Mouse (Mus musculus): ENCODE data around the gene Atp5g1. TPM values are rescaled to one million over a fixed set of nuclear protein-coding genes. Genes with fewer than 3 reads are reported as not detected.

Atp5g1 gene
- polyA plus RNA-seq, 1 experiment = 650 TPM

DNA sequence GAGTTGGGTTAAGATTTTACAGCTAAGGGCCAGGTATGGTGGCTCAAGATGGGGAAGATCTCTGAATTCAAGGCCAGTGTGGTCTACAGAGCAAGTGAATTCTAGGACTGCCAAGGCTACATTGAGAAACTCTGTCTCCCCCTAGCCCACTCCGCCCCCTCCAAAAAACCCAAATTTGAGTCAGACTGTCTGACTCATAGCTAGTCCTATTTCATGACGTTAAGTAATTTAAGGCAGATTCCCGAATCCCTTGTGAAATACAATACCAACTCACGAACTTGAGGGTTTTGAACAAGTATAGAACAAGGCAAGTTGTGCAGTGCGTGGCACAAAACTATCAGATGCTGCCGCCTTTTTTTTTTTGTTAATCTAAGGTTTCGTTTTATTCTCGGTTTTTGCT is 41.4 kb downstream of the Atp5g1 start:
- no peaks in the 10 kb centered on the region for H3K27me3 ChIP-seq (ENCODE audit: control insufficient read depth, insufficient read depth, low read length)
- TF ChIP-seq CTCF (IDR thresholded peaks at IDR 0.05; ENCODE audit: borderline replicate concordance, control insufficient read depth, extremely low read depth, insufficient read depth, low read length, poor library complexity) (no peak), POLR2A (IDR thresholded peaks at IDR 0.05; ENCODE audit: control insufficient read depth, extremely low read depth, insufficient read depth, low read length, poor library complexity) (no peak)
- H3K4me3 ChIP-seq (ENCODE audit: control insufficient read depth, insufficient read depth, low read length) = no peak overlapping the region
- no peak for DNase-seq
- H3K36me3 ChIP-seq (ENCODE audit: control insufficient read depth, insufficient read depth, low read length) = peaks cover 3% of the 10 kb centered on the region
- H3K4me1 ChIP-seq (replicated peaks; ENCODE audit: control insufficient read depth, insufficient read depth, low read length) = peaks cover 8% of the 10 kb centered on the region
- no peak overlapping the region for H3K27ac ChIP-seq (ENCODE audit: control insufficient read depth, insufficient read depth, low read length)
- 59% methylated on average over 8 of the region's 8 CpGs for WGBS

DNA sequence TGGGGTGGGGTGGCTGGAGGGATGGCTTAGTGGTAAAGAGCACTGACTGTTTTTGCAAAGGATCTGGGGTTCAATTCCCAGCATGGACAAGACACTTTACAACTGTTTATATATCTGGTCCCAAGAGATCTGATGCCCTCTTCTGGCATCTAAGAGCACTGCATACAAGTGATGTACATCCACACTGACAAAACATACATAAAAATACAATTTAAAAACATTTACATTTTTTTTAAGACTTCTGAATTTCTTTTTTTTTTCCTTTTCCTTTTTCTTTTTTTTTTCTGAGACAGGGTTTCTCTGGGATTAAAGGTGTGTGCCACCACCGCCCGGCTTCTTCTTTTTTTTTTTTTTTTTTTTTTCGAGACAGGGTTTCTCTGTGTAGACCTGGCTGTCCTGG is 42.2 kb downstream of the Atp5g1 start:
- Histone ChIP-seq H3K27me3 (ENCODE audit: control insufficient read depth, insufficient read depth, low read length) (no peaks in the 10 kb centered on the region), H3K4me1 (replicated peaks; ENCODE audit: control insufficient read depth, insufficient read depth, low read length) (peaks cover 8% of the 10 kb centered on the region), H3K27ac (ENCODE audit: control insufficient read depth, insufficient read depth, low read length) (no peak overlapping the region), H3K4me3 (ENCODE audit: control insufficient read depth, insufficient read depth, low read length) (no peak overlapping the region), H3K36me3 (ENCODE audit: control insufficient read depth, insufficient read depth, low read length) (no peaks in the 10 kb centered on the region)
- TF ChIP-seq CTCF (IDR thresholded peaks at IDR 0.05; ENCODE audit: borderline replicate concordance, control insufficient read depth, extremely low read depth, insufficient read depth, low read length, poor library complexity) (no peak), POLR2A (IDR thresholded peaks at IDR 0.05; ENCODE audit: control insufficient read depth, extremely low read depth, insufficient read depth, low read length, poor library complexity) (no peak)
- DNase-seq = no peak
- 100% methylated on average over 2 of the region's 3 CpGs for WGBS

DNA sequence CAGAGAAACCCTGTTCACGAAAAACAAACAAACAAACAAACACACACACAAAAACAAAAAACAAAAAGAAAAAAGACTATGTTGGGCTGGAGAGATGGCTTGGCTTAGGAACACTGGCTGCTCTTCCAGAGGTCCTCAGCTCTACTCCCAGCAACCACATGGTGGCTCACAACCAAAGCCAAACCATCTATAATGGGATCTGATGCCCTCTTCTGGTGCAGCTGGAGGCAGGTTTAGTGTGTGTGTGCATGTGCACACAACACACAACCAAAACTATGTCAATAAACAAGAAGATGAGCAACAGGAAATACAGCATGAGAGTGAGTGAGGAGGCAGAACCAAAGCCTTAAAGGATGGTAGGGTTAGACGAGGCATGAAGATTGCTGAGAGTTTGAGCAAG is 43.8 kb downstream of the Atp5g1 start:
- H3K4me3 ChIP-seq (ENCODE audit: control insufficient read depth, insufficient read depth, low read length) = no peak overlapping the region
- WGBS = 90% methylated on average over 2 of the region's 2 CpGs
- DNase-seq = no peak
- peaks cover 8% of the 10 kb centered on the region for H3K4me1 ChIP-seq (replicated peaks; ENCODE audit: control insufficient read depth, insufficient read depth, low read length)
- TF ChIP-seq POLR2A (IDR thresholded peaks at IDR 0.05; ENCODE audit: control insufficient read depth, extremely low read depth, insufficient read depth, low read length, poor library complexity) (no peak), CTCF (IDR thresholded peaks at IDR 0.05; ENCODE audit: borderline replicate concordance, control insufficient read depth, extremely low read depth, insufficient read depth, low read length, poor library complexity) (no peak)
- H3K36me3 ChIP-seq (ENCODE audit: control insufficient read depth, insufficient read depth, low read length) = no peaks in the 10 kb centered on the region
- H3K27ac ChIP-seq (ENCODE audit: control insufficient read depth, insufficient read depth, low read length) = no peak overlapping the region
- H3K27me3 ChIP-seq (ENCODE audit: control insufficient read depth, insufficient read depth, low read length) = no peaks in the 10 kb centered on the region

DNA sequence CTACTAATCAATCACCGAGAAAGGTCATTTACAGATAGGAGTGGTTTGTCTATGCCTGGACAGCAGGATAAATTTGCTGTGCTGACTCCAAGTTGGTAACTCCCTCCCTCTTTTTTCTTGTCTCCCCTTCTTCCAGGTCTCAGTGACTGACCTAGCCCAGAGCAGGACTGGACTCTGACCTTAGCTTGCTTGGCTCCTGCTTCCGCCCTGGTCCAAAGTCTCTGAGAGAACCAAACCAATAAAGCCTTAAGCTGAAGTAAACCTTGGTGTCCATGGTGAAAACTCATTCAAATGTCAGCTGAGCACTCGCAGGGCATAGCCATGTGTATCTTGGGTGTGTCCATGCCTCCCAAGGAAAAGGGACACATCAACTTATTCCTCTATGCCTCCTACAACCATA is 44.9 kb downstream of the Atp5g1 start:
- Histone ChIP-seq H3K4me1 (replicated peaks; ENCODE audit: control insufficient read depth, insufficient read depth, low read length) (peaks cover 6% of the 10 kb centered on the region), H3K27me3 (ENCODE audit: control insufficient read depth, insufficient read depth, low read length) (no peaks in the 10 kb centered on the region), H3K27ac (ENCODE audit: control insufficient read depth, insufficient read depth, low read length) (no peak overlapping the region), H3K36me3 (ENCODE audit: control insufficient read depth, insufficient read depth, low read length) (no peaks in the 10 kb centered on the region), H3K4me3 (ENCODE audit: control insufficient read depth, insufficient read depth, low read length) (no peak overlapping the region)
- no peak for DNase-seq
- 96% methylated on average over 3 of the region's 3 CpGs for WGBS
- TF ChIP-seq CTCF (IDR thresholded peaks at IDR 0.05; ENCODE audit: borderline replicate concordance, control insufficient read depth, extremely low read depth, insufficient read depth, low read length, poor library complexity) (no peak), POLR2A (IDR thresholded peaks at IDR 0.05; ENCODE audit: control insufficient read depth, extremely low read depth, insufficient read depth, low read length, poor library complexity) (no peak)

DNA sequence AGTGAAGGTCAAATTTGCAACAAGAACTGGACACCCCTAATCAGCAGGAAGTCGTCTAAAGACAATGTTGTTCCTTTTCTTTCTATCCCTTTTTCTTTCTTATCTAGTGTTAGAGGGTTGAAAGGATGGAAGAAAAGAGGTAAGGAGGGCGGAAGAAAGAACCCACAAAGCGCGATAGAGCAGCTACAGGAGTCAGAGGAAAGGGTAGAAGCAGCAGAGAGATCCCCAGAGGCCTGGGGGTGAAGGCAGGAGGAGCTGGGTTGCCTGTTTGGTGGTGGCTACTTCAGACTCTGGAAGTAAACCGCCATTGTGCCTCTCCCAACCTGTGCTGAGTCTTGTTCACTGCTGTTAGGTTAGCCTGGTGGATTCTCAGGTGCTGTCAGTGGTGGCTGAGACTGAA is 47.3 kb downstream of the Atp5g1 start:
- no peak overlapping the region for H3K27ac ChIP-seq (ENCODE audit: control insufficient read depth, insufficient read depth, low read length)
- no peak for DNase-seq
- no peak overlapping the region for H3K4me3 ChIP-seq (ENCODE audit: control insufficient read depth, insufficient read depth, low read length)
- no peaks in the 10 kb centered on the region for H3K36me3 ChIP-seq (ENCODE audit: control insufficient read depth, insufficient read depth, low read length)
- no peak for TF ChIP-seq POLR2A (IDR thresholded peaks at IDR 0.05; ENCODE audit: control insufficient read depth, extremely low read depth, insufficient read depth, low read length, poor library complexity)
- TF ChIP-seq CTCF (IDR thresholded peaks at IDR 0.05; ENCODE audit: borderline replicate concordance, control insufficient read depth, extremely low read depth, insufficient read depth, low read length, poor library complexity) = no peak
- no peaks in the 10 kb centered on the region for H3K27me3 ChIP-seq (ENCODE audit: control insufficient read depth, insufficient read depth, low read length)
- WGBS = 59% methylated on average over 5 of the region's 5 CpGs
- H3K4me1 ChIP-seq (replicated peaks; ENCODE audit: control insufficient read depth, insufficient read depth, low read length) = no peaks in the 10 kb centered on the region

DNA sequence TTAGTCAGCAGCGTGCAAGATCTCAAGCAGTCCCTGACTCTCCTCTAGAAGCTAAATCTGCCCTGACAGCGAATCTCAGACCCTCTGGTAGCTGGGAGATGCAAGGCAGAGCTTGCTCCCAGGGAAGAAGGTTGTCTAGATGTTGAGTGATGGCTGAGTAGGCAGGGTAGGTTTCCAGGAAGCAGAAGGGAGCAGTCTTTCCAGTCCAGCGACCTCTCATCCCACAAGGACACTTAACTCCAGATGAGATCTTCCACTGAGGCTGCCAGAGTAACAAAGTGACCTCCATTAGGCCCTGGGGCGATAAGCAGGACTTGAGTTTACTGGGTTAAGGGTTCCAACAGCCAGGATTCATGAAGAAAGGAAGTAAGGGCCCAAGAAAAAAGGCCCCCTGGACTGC is 54.8 kb downstream of the Atp5g1 start:
- no peaks in the 10 kb centered on the region for H3K36me3 ChIP-seq (ENCODE audit: control insufficient read depth, insufficient read depth, low read length)
- DNase-seq = no peak
- no peaks in the 10 kb centered on the region for H3K4me1 ChIP-seq (replicated peaks; ENCODE audit: control insufficient read depth, insufficient read depth, low read length)
- no peak overlapping the region for H3K27ac ChIP-seq (ENCODE audit: control insufficient read depth, insufficient read depth, low read length)
- H3K4me3 ChIP-seq (ENCODE audit: control insufficient read depth, insufficient read depth, low read length) = no peak overlapping the region
- TF ChIP-seq POLR2A (IDR thresholded peaks at IDR 0.05; ENCODE audit: control insufficient read depth, extremely low read depth, insufficient read depth, low read length, poor library complexity) (no peak), CTCF (IDR thresholded peaks at IDR 0.05; ENCODE audit: borderline replicate concordance, control insufficient read depth, extremely low read depth, insufficient read depth, low read length, poor library complexity) (no peak)
- H3K27me3 ChIP-seq (ENCODE audit: control insufficient read depth, insufficient read depth, low read length) = no peaks in the 10 kb centered on the region
- WGBS = 71% methylated on average over 4 of the region's 4 CpGs

Other genes starting within 250 kb of the Atp5g1 start
- 28.6 and 32.5 TPM in 2 replicates for gene Gngt2, start 238.5 kb downstream of the Atp5g1 start, polyA plus RNA-seq (2012; rRNA removed)
- 606 and 690 TPM in 2 replicates for gene Abi3, start 233.2 kb downstream of the Atp5g1 start, polyA plus RNA-seq (2012; rRNA removed)
- not detected in 2 replicates for gene B4galnt2, start 160.8 kb downstream of the Atp5g1 start, polyA plus RNA-seq (2012; rRNA removed)
- gene Igf2bp1, start 69.7 kb downstream of the Atp5g1 start, polyA plus RNA-seq (2012; rRNA removed) = 0.01 and 0.13 TPM in 2 replicates
- gene Gip, start 51.1 kb downstream of the Atp5g1 start, polyA plus RNA-seq (2012; rRNA removed) = 0.26 and 0.86 TPM in 2 replicates
- 28.7 and 30.3 TPM in 2 replicates for gene Snf8, start 40.8 kb downstream of the Atp5g1 start, polyA plus RNA-seq (2012; rRNA removed)
- gene Ube2z, start 10.3 kb downstream of the Atp5g1 start, polyA plus RNA-seq (2012; rRNA removed) = 43.3 and 47.9 TPM in 2 replicates
- not detected in 2 replicates for gene Calcoco2, start 36.3 kb upstream of the Atp5g1 start, polyA plus RNA-seq (2012; rRNA removed)
- gene Ttll6, start 58.1 kb upstream of the Atp5g1 start, polyA plus RNA-seq (2012; rRNA removed) = 0.17 and 0.28 TPM in 2 replicates
- 0.40 and 0.59 TPM in 2 replicates for gene Hoxb13, start 118.6 kb upstream of the Atp5g1 start, polyA plus RNA-seq (2012; rRNA removed)
- gene Hoxb9, start 195.8 kb upstream of the Atp5g1 start, polyA plus RNA-seq (2012; rRNA removed) = 0.09 and 0.22 TPM in 2 replicates
- 0.09 and 0.20 TPM in 2 replicates for gene Hoxb8, start 206.2 kb upstream of the Atp5g1 start, polyA plus RNA-seq (2012; rRNA removed)
- 0.09 TPM in 1 of 2 replicates, not detected in the other for gene Hoxb7, start 211.0 kb upstream of the Atp5g1 start, polyA plus RNA-seq (2012; rRNA removed)
- 0.18 and 0.50 TPM in 2 replicates for gene Hoxb6, start 216.8 kb upstream of the Atp5g1 start, polyA plus RNA-seq (2012; rRNA removed)
- 0.18 and 0.22 TPM in 2 replicates for gene Hoxb5, start 227.7 kb upstream of the Atp5g1 start, polyA plus RNA-seq (2012; rRNA removed)
- gene Hoxb4, start 242.6 kb upstream of the Atp5g1 start, polyA plus RNA-seq (2012; rRNA removed) = 1.3 and 1.5 TPM in 2 replicates
- 1.1 TPM in 2 replicates for gene Hoxb3, start 247.7 kb upstream of the Atp5g1 start, polyA plus RNA-seq (2012; rRNA removed)